Mouse (Mus musculus) lung, adult 2 months (tissue): ENCODE results near the gene Ces1e.

Experiments
- CTCF ChIP-seq: fragments of 200-500 bp; IDR thresholded peaks from 2 replicates; pipeline ENCODE4 v1.5.1; 2011; ENCODE audit warnings: mild to moderate bottlenecking, low read length, control low read depth; ENCODE audit not compliant: insufficient read depth
- POLR2A ChIP-seq: fragments of 200-500 bp; IDR thresholded peaks from 2 replicates; pipeline ENCODE4 v1.6.1; 2011; ENCODE audit warnings: low read depth, mild to moderate bottlenecking, control low read depth, low read length, borderline replicate concordance; ENCODE audit errors: extremely low read depth

DNA sequence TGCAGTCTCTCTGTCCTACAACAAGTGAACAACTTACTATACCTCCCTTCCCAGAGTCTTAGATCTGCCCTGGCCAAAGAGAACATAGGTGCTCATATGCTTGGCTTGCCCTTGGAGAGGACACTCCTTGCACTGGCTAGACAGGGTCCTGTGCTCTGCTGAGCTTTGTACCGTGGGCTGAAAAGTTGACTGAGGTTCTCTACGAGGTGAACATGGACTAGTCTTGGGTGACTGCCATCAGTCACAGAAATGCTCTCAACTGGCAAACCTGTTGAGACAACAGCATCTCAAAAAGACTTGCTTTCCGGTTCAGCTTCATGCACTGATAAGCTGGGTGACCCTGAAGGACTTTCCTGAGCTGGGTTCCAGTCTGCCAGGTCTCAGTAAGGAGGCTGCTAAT is 7.5 kb downstream of the Ces1e start:
- TF ChIP-seq CTCF (no peak), POLR2A (no peak)
